Mouse (Mus musculus) bone marrow macrophage, adult 2 months (primary cell): ENCODE results near the gene Swap70.

Source experiments
- CTCF ChIP-seq: IDR thresholded peaks from 2 replicates; pipeline ENCODE4 v1.5.1; 2012; ENCODE audit warnings: low read depth, mild to moderate bottlenecking, low read length, moderate library complexity
- POLR2A ChIP-seq: IDR thresholded peaks from 2 replicates; pipeline ENCODE4 v1.6.1; 2012; ENCODE audit warnings: mild to moderate bottlenecking, low read depth, low read length, borderline replicate concordance

DNA sequence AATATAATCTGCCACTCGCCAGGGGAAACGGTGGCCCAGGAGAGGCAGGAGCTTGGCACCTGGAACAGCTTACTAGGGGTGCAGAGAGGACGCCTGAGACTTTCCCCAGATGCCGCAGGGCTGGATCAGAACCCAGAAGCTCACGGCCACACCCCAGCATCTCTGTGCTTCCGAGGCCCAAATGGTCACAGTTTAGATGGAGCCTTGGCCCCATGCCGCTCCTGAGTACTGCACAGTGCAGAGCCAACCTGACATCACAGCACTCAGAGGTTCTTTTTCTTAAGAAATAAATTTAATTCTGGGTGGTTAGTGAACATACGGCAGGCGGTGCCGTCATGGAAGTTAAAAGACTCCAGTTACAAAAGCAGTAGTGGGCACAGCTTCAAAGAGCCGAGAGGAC lies 86.2 kb downstream of the Swap70 start:
- TF ChIP-seq CTCF (no peak), POLR2A (no peak)
